Mouse (Mus musculus): Measurements from ENCODE around the gene 1700037C18Rik.

The 1700037C18Rik gene

GRCm38 (mm10) chr16:3908537-3909111, at the start of gene 1700037C18Rik, which contains the start of gene Cluap1:
1700037C18Rik (minus strand) TSS chr16:3908689.
Cluap1 (plus strand) TSS chr16:3908801.
- DNase-seq (ENCODE audit: extremely low read depth, low read depth, low spot score) = peak; percentile 45

- peak; percentile 76 for DNase-seq (ENCODE audit: extremely low read depth, low read depth, low spot score)
Observed at GRCm38 (mm10) chr16:3956369-3956768, 47.9 kb upstream of the 1700037C18Rik start.

GRCm38 (mm10) chr16:3951141-3951540, 42.7 kb upstream of the 1700037C18Rik start:
- no peak for DNase-seq (ENCODE audit: extremely low read depth, low read depth, low spot score)

DNA sequence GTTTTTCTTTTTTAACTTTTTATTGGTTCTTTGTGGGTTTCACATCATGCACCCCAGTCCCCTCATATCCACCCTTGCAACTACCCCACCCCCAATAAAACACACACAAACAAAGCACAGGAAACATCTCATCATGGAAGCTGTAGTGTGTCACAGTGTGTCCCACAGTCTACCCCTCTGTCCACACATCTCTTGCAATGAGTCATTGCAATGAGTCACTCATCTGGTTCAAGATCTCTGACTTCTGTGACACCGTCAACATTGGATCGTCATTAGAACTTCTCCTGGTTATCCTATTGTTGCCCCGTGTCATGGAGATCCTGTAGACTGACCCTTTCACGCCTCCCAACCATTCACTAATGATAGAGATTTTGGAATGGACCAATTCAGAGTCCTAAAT, 26.2 kb upstream of the 1700037C18Rik start:
- DNase-seq (ENCODE audit: extremely low read depth, low read depth, low spot score) = no peak

DNA sequence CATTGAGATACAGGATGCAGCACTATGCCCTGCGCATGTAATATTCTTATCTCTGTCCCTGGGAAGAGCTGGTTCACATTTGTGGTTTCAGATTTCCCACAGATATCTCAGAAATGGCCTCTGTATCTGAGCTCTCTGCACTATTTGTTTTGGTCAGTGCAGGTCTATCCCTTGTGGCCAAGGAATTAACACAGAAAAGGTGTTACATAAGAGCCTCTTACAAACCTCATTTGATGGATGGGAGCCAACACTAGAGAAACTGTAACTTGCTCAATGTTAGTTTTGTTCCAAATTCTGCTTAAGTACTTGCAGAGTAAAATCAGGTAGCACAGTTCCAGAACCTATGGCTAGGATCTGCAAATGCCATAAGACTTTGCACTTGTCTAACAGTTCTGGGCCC, 25.6 kb upstream of the 1700037C18Rik start:
- DNase-seq (ENCODE audit: extremely low read depth, low read depth, low spot score) = peak; percentile 74

- DNase-seq (ENCODE audit: extremely low read depth, low read depth, low spot score) = no peak
Observed at GRCm38 (mm10) chr16:3933536-3933935, 25.0 kb upstream of the 1700037C18Rik start.

GRCm38 (mm10) chr16:3929151-3929550, 20.7 kb upstream of the 1700037C18Rik start:
- no peak for DNase-seq (ENCODE audit: extremely low read depth, low read depth, low spot score)

GRCm38 (mm10) chr16:3928582-3928981, 20.1 kb upstream of the 1700037C18Rik start:
- DNase-seq (ENCODE audit: extremely low read depth, low read depth, low spot score) = no peak

GRCm38 (mm10) chr16:3923966-3924365, 15.5 kb upstream of the 1700037C18Rik start:
- no peak for DNase-seq (ENCODE audit: extremely low read depth, low read depth, low spot score)

DNA sequence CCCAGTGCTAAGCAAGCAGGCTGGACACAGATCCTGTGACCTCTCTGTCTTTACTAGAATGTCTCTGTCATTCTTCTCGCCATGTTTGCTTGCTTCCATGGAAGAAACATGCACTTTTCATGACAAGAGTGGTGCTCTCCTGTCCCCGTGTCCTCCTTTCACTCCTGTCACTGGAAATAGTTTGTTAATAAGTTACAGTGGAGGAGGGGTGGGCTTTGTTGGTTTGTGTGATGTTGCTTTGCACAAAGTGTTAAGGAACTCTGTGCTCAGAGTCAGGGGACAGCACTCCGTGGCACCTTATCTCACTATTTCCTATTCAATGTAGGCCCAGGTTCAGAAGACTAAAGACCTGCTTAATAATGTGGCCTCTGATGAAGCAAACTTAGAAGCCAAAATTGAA, 15.0 kb upstream of the 1700037C18Rik start:
- DNase-seq (ENCODE audit: extremely low read depth, low read depth, low spot score) = no peak

DNA sequence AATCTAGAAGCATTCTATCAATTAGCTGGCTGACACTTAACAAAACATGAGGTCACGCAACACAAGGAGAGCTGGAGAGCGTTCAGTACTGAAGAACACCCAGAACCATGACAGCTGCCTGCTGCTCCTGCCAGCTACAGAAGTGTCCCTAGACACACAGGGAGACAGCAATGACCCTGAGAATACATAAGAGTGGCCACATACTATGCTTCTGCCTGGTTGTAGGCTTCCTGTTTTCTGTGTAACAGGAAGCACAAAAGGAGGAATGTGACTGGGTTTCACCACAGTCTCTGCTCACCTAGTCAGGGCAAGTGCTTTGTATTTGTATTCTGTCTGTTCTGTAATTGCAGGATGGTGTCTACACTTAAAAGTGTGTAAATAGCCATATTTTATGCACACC, 12.3 kb upstream of the 1700037C18Rik start:
- DNase-seq (ENCODE audit: extremely low read depth, low read depth, low spot score) = no peak

DNA sequence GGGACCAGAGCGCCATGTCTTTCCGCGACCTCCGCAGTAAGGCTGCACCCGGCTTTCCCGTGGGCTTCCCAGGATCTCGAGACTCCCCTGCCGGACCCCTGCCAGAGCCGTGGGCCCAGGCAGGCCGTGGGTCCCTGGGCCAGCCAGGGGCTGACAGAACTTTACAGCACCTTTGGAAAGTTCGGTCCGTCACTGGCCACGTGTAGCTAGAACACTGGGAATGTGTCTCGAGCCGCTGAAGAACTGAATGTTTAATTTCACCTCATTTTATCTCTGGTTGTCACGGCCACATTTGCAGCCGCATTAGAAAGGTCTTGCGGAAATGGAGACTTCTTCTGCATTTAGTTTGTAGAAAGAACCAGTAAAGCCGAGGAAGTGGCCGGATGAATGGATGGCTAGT, 629 bp upstream of the 1700037C18Rik start:
- DNase-seq (ENCODE audit: extremely low read depth, low read depth, low spot score) = no peak

DNA sequence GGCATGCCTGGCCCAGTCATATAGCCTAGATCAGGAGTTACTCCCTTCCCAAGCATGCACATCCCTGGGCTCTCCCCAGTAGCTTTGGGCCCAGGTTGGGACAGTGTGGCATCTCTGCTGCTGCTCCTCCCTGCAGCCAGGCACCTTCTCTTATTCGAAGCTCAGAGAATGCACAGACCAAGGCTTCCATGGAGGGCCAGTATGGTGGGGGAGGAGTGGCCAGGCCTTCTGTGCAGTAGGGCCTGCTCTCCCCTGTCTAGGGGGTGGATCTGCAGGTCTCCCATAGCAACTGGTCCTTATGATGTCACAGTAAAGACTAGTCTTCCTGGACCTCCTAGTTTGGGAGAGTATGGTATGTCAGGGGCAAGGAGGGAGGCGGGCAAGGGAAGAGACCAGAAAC, 1.0 kb downstream of the 1700037C18Rik start:
- DNase-seq (ENCODE audit: extremely low read depth, low read depth, low spot score) = no peak

- DNase-seq (ENCODE audit: extremely low read depth, low read depth, low spot score) = no peak
Observed at GRCm38 (mm10) chr16:3896553-3896952, 11.9 kb downstream of the 1700037C18Rik start.

DNA sequence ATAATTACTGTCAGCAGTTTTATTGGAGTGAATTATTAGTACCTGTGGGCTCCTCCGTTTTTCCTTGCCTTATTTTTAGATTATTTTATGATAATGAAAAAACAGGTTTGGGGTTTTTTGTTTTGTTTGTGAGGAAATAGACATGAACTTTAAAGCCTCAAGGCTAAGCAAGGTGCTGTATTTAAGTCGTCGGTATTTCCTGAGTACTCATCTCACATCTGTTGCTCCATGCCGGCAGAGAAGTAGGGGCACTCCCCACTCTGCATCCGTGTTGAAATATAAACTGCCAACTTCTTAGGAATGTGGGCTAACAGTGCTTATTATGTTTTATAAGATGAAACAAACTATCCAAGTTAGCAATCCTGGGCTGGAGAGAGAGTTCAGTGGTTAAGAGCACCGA, 12.4 kb downstream of the 1700037C18Rik start:
- DNase-seq (ENCODE audit: extremely low read depth, low read depth, low spot score) = no peak

DNA sequence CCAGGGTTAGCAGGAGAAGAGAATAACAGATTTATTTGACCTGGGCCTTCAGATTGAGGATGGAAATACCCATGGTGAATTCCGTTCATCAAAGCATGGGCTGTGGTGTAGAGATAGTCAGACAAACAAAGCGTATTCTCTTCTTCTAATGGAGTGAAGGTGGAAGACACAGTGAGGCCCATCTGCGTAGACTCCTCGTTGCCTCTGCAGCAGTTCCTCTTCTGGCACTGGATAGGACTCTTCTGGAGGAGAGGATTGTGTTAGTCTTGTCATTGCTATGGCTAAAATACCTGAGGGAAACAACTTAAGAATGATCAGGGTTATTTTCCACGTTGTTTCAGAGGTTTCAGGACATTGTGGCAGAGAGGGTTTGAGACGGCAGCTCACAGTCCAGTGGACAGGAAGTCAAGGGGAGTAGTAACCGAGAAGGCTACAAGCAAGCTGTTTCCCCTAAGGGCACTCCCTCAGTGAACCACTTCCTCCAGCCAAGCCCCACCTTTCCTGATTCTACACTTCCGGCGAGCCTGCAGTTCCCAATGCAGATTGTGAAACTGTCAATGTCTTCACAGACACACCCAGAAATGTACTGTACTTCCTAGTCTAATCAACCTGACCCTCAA, 13.2 kb downstream of the 1700037C18Rik start:
- no peak for DNase-seq (ENCODE audit: extremely low read depth, low read depth, low spot score)

DNA sequence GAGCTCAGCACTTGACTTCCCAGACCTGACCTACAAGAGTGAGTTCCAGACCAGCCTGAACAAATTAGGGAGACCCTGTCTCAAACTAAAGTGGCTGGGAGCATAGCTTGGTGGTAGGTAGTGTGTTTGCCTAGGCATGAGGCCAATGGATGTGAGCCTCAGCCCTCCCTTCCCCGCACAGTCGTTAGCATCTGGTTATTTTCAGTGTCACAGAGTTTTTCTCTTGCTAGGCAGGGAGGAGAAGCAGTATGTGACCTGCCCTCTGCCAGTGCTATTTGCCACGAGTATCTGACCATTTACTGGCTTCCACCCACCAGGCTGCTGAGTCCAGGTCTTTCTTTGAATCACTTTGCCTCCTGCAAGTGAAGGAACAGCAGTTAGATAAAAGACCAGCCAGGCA, 14.8 kb downstream of the 1700037C18Rik start:
- DNase-seq (ENCODE audit: extremely low read depth, low read depth, low spot score) = no peak

GRCm38 (mm10) chr16:3891621-3892295, 16.7 kb downstream of the 1700037C18Rik start:
- DNase-seq (ENCODE audit: extremely low read depth, low read depth, low spot score) = no peak

- no peak for DNase-seq (ENCODE audit: extremely low read depth, low read depth, low spot score)
Observed at GRCm38 (mm10) chr16:3885065-3885670, 23.3 kb downstream of the 1700037C18Rik start.

DNA sequence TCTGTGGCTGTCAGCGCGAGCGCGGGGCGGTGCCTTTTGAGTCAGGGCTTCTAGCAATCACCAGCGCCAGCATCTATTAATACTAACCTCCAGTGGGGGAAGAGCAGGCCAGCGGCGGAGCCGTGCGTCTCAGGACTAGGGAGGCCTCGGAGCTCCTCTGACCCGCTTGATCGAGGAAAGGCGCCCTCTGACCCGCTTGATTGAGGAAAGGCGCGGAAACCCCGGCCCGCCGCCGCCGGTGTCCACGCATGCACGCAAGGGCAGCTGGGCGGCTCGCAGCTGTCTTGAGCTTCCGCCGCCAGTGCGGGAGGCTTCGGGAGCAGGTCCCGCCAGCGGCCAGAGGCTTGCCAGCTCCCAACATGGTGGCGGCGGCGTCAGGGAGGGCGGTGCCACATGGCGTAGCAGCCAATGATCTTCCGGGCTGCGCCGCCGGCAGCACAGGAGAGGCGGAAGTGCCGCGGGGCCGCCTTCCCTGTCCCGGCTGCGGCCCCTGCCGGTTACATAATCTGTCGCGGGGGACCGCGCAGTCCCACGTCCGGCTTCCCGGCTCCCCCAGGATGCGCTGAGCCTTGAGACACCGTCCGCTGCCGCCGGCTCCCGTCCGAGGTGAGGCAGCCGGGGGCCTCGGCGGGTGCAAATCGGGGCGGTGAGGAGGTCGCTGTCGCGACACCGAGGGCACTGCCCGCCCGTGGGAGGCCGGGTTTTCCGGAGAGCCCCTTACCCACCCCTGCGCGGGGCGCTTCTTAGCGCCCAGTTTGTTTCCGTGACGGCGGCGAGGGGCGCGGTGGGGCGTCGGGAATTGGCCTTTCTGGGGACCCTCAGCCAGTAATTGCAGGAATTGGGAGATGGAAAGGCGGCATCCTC, 24.1 kb downstream of the 1700037C18Rik start, which contains the start of the genes Zfp597 and Gm20695:
Gene Zfp597 (minus strand): TSS at position 361 of the 864 bp plus-strand sequence.
Gene Gm20695 (plus strand): TSS at position 448 of the 864 bp plus-strand sequence.
- DNase-seq (ENCODE audit: extremely low read depth, low read depth, low spot score) = no peak

GRCm38 (mm10) chr16:3876346-3876745, 32.1 kb downstream of the 1700037C18Rik start:
- DNase-seq (ENCODE audit: extremely low read depth, low read depth, low spot score) = no peak
